In the genomic region with DNA sequence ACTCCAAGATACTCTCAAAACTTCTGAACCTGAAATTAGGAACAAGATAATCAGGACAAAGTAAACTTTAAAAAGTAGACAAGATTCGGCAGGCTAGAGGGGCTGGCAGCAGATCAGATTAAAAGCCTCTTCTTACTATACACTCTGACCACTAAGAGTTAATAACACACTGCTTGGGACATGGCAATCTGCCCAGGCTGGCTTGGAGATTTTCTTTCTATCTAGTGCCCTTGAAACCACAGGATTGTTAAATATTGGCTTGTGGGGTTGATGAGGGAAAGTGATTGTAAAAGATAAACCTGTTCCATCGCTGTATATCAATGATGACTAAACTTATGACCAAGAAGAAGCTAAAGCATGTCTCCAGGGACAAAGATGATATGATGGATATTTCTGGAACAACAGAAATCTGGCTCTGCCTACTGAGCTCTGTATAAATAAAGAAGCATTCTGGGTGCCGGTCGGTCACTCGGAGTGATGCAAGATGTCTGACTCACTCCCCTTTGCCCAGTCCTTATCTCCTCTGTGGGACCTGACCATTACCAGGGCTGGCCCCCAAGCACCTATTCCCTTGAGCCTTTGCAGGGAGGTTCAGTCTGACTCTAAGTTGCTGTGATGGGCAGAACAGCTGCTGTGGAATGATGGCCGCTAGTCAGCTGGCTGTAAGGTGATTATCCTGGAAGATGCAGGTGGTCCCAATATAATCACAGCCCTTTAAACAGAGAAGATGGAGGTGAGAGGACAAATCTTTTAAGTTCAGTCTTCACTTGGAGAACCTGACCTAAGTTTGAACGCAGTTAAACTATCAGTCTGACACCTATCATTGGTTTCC, we compare ENCODE assay signal across 10 mouse cellular contexts.
DNase-seq lines count a peak whose midpoint lies in the region; ATAC-seq and TF ChIP-seq lines count a peak whose summit lies in the region.
"Had no signal": no experiment of that assay in that cellular context is flagged by ENCODE, and none has a peak within 500 bp of the region (broad histone marks: within the 10 kb centered on the region; RNA-seq: fewer than 3 reads in every experiment).

No protein-coding gene starts in this region.

- no peak overlapping the region for H3K9ac ChIP-seq in forebrain, embryonic 14.5 days (ENCODE audit: low read length)
- H3K9ac ChIP-seq in forebrain, embryonic 11.5 days (ENCODE audit: low read length) = no peak overlapping the region
- no peak overlapping the region for H3K9ac ChIP-seq in midbrain, embryonic 13.5 days (replicated peaks)
- H3K9ac ChIP-seq in midbrain, embryonic 11.5 days (ENCODE audit: low read length) = no peak overlapping the region
- H3K9ac ChIP-seq: limb, embryonic 12.5 days; neural tube, embryonic 15.5 days had no signal

- no peaks in the 10 kb centered on the region for H3K36me3 ChIP-seq in forebrain, embryonic 14.5 days (ENCODE audit: control insufficient read depth, insufficient read depth, low read length)
- no peaks in the 10 kb centered on the region for H3K36me3 ChIP-seq in forebrain, embryonic 11.5 days (ENCODE audit: control insufficient read depth, insufficient read depth, low read length)
- H3K36me3 ChIP-seq in midbrain, embryonic 13.5 days = no peaks in the 10 kb centered on the region
- H3K36me3 ChIP-seq in midbrain, embryonic 11.5 days (ENCODE audit: control insufficient read depth, insufficient read depth, low read length) = no peaks in the 10 kb centered on the region
- H3K36me3 ChIP-seq: limb, embryonic 12.5 days; neural tube, embryonic 15.5 days had no signal

- no peak overlapping the region for H3K4me3 ChIP-seq in forebrain, embryonic 14.5 days (ENCODE audit: low read depth, low read length)
- no peak overlapping the region for H3K4me3 ChIP-seq in forebrain, embryonic 11.5 days (ENCODE audit: low read depth, low read length)
- H3K4me3 ChIP-seq in midbrain, embryonic 13.5 days (replicated peaks) = no peak overlapping the region
- H3K4me3 ChIP-seq in midbrain, embryonic 11.5 days (ENCODE audit: low read depth, low read length) = no peak overlapping the region
- H3K4me3 ChIP-seq: limb, embryonic 12.5 days; neural tube, embryonic 15.5 days had no signal

- no peak overlapping the region for H3K27ac ChIP-seq in forebrain, embryonic 14.5 days (ENCODE audit: low read depth, low read length)
- no peak overlapping the region for H3K27ac ChIP-seq in forebrain, embryonic 11.5 days (ENCODE audit: low read depth, low read length)
- no peak overlapping the region for H3K27ac ChIP-seq in midbrain, embryonic 13.5 days
- no peak overlapping the region for H3K27ac ChIP-seq in midbrain, embryonic 11.5 days (ENCODE audit: low read depth, low read length)
- H3K27ac ChIP-seq: limb, embryonic 12.5 days; neural tube, embryonic 15.5 days had no signal

- no peak overlapping the region for H3K4me2 ChIP-seq in forebrain, embryonic 14.5 days (ENCODE audit: low read length)
- H3K4me2 ChIP-seq in forebrain, embryonic 11.5 days (ENCODE audit: low read depth, low read length, severe bottlenecking) = no peak overlapping the region
- H3K4me2 ChIP-seq in midbrain, embryonic 13.5 days (replicated peaks) = no peak overlapping the region
- H3K4me2 ChIP-seq in midbrain, embryonic 11.5 days = no peak overlapping the region
- H3K4me2 ChIP-seq: limb, embryonic 12.5 days; neural tube, embryonic 15.5 days had no signal

- 0 out of 2 replicates have a peak, but pooled peaks cover 4% of the 10 kb centered on the region for H3K4me1 ChIP-seq in forebrain, embryonic 14.5 days (ENCODE audit: control insufficient read depth, insufficient read depth, low read length)
- H3K4me1 ChIP-seq in forebrain, embryonic 11.5 days (replicated peaks; ENCODE audit: control insufficient read depth, insufficient read depth, low read length) = no peaks in the 10 kb centered on the region
- H3K4me1 ChIP-seq in midbrain, embryonic 13.5 days (replicated peaks) = no peaks in the 10 kb centered on the region
- no peaks in the 10 kb centered on the region for H3K4me1 ChIP-seq in midbrain, embryonic 11.5 days (ENCODE audit: control insufficient read depth, insufficient read depth, low read length)
- H3K4me1 ChIP-seq: limb, embryonic 12.5 days; neural tube, embryonic 15.5 days had no signal

- WGBS in forebrain, embryonic 14.5 days = 79% methylated on average over 7 of the region's 7 CpGs
- 95% methylated on average over 7 of the region's 7 CpGs for WGBS in forebrain, embryonic 11.5 days
- WGBS in midbrain, embryonic 13.5 days = 83% methylated on average over 7 of the region's 7 CpGs
- WGBS in midbrain, embryonic 11.5 days = 89% methylated on average over 7 of the region's 7 CpGs

- TF ChIP-seq CTCF in brain, embryonic 14.5 days (IDR thresholded peaks at IDR 0.05; ENCODE audit: borderline replicate concordance, extremely low read depth, insufficient read depth, insufficient read length) = no peak

- no peak for TF ChIP-seq POLR2A in brain, embryonic 14.5 days (IDR thresholded peaks at IDR 0.05; ENCODE audit: borderline replicate concordance, extremely low read depth, insufficient read depth, insufficient read length, poor library complexity, severe bottlenecking)

- DNase-seq in forebrain, embryonic 14.5 days (ENCODE audit: low spot score) = peak; percentile 65
- no peak for DNase-seq in forebrain, embryonic 11.5 days (ENCODE audit: low spot score)
- DNase-seq in midbrain, embryonic 11.5 days (ENCODE audit: low spot score, missing footprints) = no peak
- DNase-seq in brain, embryonic 14.5 days (ENCODE audit: low read depth) = peak; percentile 74
- peak; percentile 41 for DNase-seq in lung, postnatal 10 days
- DNase-seq in left cerebral cortex, adult 9 months (ENCODE audit: low spot score in 2 of 2) = no peak
- DNase-seq in adipocyte (ENCODE audit: low spot score) = no peak

- no peaks in the 10 kb centered on the region for H3K9me3 ChIP-seq in forebrain, embryonic 14.5 days (replicated peaks; ENCODE audit: control insufficient read depth, low read length)
- no peaks in the 10 kb centered on the region for H3K9me3 ChIP-seq in forebrain, embryonic 11.5 days (ENCODE audit: control insufficient read depth, low read length)
- H3K9me3 ChIP-seq in midbrain, embryonic 13.5 days = no peaks in the 10 kb centered on the region
- H3K9me3 ChIP-seq in midbrain, embryonic 11.5 days (ENCODE audit: control insufficient read depth, low read length) = no peaks in the 10 kb centered on the region
- H3K9me3 ChIP-seq: limb, embryonic 12.5 days; neural tube, embryonic 15.5 days had no signal

- no peak for ATAC-seq in forebrain, embryonic 14.5 days
- ATAC-seq in forebrain, embryonic 11.5 days (replicated peaks; ENCODE audit: low FRiP score) = no peak
- 0 out of 2 replicates have a peak, but pooled peaks have one; percentile 24 for ATAC-seq in midbrain, embryonic 13.5 days
- ATAC-seq in midbrain, embryonic 11.5 days (ENCODE audit: low FRiP score) = no peak

- H3K27me3 ChIP-seq in forebrain, embryonic 14.5 days (replicated peaks; ENCODE audit: control insufficient read depth, insufficient read depth, low read length) = no peaks in the 10 kb centered on the region; the same call in 1 of the 2 replicates
- no peaks in the 10 kb centered on the region for H3K27me3 ChIP-seq in forebrain, embryonic 11.5 days (ENCODE audit: control insufficient read depth, insufficient read depth, low read length)
- no peaks in the 10 kb centered on the region for H3K27me3 ChIP-seq in midbrain, embryonic 13.5 days
- no peaks in the 10 kb centered on the region for H3K27me3 ChIP-seq in midbrain, embryonic 11.5 days (ENCODE audit: control insufficient read depth, insufficient read depth, low read length)
- H3K27me3 ChIP-seq: limb, embryonic 12.5 days had no signal

Comparison
In these comparisons a context has a peak if more than half of its experiments do, and no peak if none do; other contexts are left out.
1. DNase-seq: peak in forebrain, embryonic 14.5 days (single experiment), brain, embryonic 14.5 days (single experiment) and lung, postnatal 10 days (single experiment); none in forebrain, embryonic 11.5 days (single experiment), midbrain, embryonic 11.5 days (single experiment), left cerebral cortex, adult 9 months (0 of 2) and adipocyte (single experiment).